Mouse (Mus musculus) monocyte, adult 5-6 weeks (primary cell): ENCODE measurements around the gene Ferd3l. TPM values are rescaled to one million over a fixed set of nuclear protein-coding genes. Genes with fewer than 3 reads are reported as not detected.

ENCODE experiments used
- ATAC-seq: fragments of 153-309, 156-312 bp; replicated peaks from 2 replicates; pipeline ENCODE4 v1.8.0; 2017; ENCODE audit warnings: mild to moderate bottlenecking; ENCODE audit not compliant: low TSS enrichment, insufficient number of reproducible peaks, severe bottlenecking, poor library complexity, low FRiP score
- total RNA-seq: library from RNA; stranded (forward); fragments of 200-1000, 200-491, 200-594 nt; gene quantifications from 3 replicates; pipeline ENCODE4 v1.2.3, GENCODE M21; 2017

Ferd3l gene
- total RNA-seq, 1 experiment from 2014 or later = not detected

- ATAC-seq = no peak
These were observed 35.6 kb downstream of the Ferd3l start for GRCm38 (mm10) chr12:33963671-33964369.

DNA sequence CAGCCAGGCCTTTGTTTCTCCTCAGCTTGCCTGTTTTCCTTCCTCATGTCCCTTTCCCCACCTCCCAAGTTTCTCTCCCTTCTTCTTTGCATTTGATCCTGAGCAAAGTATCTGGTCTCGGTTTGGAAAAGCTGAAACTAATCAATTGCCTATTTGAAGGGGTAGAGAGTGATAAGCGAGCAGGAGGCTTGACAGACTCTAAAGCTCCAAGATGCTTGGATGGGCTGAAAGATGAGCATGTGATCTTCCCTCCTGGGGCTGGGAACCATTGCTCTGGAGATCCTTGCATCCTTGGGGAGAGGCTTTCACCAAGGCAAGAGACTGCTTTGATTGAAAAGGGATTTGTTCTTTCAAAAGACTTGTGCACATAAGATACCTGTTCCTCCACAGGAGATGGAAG is 36.2 kb downstream of the Ferd3l start:
- no peak for ATAC-seq

- ATAC-seq = no peak
These were observed 37.6 kb downstream of the Ferd3l start for GRCm38 (mm10) chr12:33965661-33966360.

- ATAC-seq = no peak
These were observed 38.5 kb downstream of the Ferd3l start for GRCm38 (mm10) chr12:33966490-33967415.

DNA sequence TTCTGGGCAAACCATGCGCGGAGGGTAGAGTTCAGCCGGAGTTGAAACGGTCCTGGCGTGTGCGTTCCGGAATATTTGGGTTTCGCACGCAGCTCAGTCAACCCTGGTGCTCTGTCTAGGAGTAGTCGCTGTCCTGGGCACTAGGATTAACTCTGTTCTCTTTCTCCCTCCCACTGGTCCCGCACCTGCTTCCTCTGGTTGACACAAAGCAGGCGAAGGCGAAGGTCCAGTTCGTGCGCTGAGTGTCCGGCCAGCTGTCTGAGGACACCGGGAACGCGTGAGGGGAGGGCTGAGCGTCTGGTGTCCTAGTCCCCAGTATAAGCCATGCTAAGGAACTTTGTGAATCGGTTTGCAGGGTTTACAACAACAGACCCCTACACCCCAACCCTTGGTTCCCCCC is 39.3 kb downstream of the Ferd3l start:
- ATAC-seq = no peak

DNA sequence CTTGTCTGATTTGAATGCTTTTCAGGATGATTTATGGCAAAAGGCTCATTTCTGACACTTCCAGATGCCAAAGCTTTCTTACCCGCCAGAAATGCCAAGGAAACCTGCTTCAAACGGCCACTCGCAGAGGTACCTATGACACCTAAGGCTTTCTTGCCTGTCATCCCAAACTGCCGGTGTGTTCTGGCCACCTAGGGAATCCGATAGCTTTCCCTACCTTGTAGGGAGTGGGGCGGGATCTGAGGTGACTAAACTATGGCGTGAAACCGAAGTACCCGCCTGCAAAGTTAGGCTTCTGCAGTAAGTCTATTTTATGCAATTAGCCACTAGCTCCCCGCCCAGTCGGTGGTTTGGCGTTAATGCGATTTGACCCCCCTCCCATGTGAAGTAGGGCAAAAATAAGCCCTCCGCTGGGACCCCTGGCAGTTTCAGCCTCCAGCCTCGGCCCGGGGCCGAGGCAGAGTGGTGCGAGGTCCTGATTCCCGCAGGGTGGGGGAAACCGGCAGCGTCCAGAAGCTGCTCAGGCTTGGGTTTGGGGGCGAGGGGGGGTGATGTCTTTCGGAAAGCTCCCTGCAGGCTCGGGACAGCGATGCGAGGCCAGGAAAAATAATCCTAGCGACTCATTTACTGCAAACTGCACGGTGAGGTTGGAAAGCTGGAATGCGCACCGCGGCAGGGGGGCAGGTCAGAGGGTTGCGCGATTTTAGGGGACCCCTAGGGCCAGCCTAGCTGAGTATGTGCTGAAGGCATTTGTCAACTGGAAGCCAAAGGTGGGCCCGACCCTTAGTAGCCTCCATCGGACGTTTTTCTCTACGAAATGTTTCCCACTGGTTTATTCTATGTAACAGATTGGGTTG is 40.0 kb downstream of the Ferd3l start:
- ATAC-seq = no peak

- ATAC-seq = no peak
These were observed 40.6 kb downstream of the Ferd3l start for GRCm38 (mm10) chr12:33968898-33969178.

Other genes starting within 250 kb of the Ferd3l start
- gene Twist1, start 29.2 kb downstream of the Ferd3l start, total RNA-seq = not detected in 3 replicates